Mouse (Mus musculus): ENCODE measurements around the gene Polr2f. TPM values are rescaled to one million over a fixed set of nuclear protein-coding genes. Genes with fewer than 3 reads are reported as not detected.

Polr2f gene
- polyA plus RNA-seq, 1 experiment from 2014 or later = 353 TPM

DNA sequence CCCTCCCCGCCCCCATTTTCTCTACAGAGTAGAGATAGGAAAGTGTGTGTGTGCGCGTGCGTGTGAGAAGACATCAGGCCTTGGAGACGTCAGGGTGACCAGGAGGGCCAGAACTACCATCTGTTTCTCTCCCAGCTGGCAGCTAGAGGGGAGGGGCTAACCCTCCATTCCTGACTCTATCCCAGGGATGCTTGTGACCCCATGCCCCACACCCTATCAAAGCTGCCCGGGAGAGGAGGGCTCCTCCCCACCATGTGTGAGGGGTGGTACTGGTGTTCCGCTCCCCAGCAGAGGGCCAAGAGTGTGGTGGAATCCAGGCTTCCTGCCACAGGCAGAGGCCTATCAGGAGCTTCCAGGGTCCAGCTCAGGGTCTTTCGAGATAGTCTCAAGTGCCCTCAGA, 25.9 kb downstream of the Polr2f start:
- H3K9ac ChIP-seq = no peak overlapping the region
- no peak overlapping the region for H3K4me2 ChIP-seq
- 60% methylated on average over 8 of the region's 8 CpGs for WGBS

DNA sequence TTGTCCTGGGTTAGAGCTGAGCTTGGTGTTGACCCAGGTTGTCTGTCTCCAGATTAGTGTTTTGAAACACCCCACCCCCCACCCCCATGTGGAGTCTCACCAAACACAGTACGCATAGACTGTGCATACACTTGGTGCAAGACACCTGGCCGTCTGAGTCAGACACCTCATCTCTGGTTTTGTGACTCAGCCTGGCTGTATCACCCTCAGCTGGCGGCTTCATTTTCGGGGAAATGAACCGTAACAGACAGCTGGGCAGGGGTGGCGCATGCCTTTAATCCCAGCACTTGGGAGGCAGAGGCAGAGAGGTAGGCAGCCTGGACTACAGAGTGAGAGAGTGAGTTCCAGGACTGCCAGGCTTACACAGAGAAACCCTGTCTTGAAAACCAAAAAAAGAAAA, 36.1 kb downstream of the Polr2f start:
- no peak overlapping the region for H3K27ac ChIP-seq
- no peak for ATAC-seq
- WGBS = 52% methylated on average over 6 of the region's 6 CpGs
- H3K27me3 ChIP-seq = 0 out of 2 replicates have a peak, but pooled peaks cover 3% of the 10 kb centered on the region
- H3K9ac ChIP-seq = no peak overlapping the region
- no peak overlapping the region for H3K4me3 ChIP-seq
- H3K9me3 ChIP-seq (replicated peaks) = no peaks in the 10 kb centered on the region
- no peaks in the 10 kb centered on the region for H3K4me1 ChIP-seq
- H3K36me3 ChIP-seq (ENCODE audit: poor library complexity, severe bottlenecking) = no peaks in the 10 kb centered on the region
- H3K4me2 ChIP-seq = no peak overlapping the region

More for the DNA sequence above, 25.9 kb downstream of the Polr2f start:
- peak; percentile 36; the same call in 1 of the 2 replicates for ATAC-seq
- Histone ChIP-seq H3K4me3 (no peak overlapping the region), H3K27ac (no peak overlapping the region), H3K9me3 (replicated peaks) (no peaks in the 10 kb centered on the region), H3K36me3 (ENCODE audit: poor library complexity, severe bottlenecking) (no peaks in the 10 kb centered on the region), H3K4me1 (peaks cover 26% of the 10 kb centered on the region; the same call in 1 of the 2 replicates), H3K27me3 (peaks cover 48% of the 10 kb centered on the region)

DNA sequence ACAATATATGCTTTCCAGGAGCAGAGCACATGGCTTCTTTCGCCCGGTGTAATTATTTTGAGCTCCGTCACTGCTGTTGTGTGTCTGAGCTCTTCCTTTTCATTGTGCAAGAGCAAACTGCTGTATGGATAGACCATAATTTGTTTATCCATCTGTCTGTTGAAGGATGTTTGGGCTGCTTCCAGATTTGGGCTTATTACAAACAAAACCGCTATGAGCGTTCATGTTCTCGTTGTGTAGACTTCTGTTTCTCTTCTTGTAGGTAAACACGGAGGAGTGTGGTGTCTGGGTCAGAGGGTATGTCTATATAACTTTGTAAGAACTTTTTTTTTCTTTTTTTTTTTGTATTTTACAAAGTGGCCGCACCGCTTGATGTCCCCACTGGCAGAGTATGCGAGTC, 44.4 kb downstream of the Polr2f start:
- H3K4me2 ChIP-seq = no peak overlapping the region
- no peak overlapping the region for H3K4me3 ChIP-seq
- ATAC-seq = no peak
- H3K36me3 ChIP-seq (ENCODE audit: poor library complexity, severe bottlenecking) = no peaks in the 10 kb centered on the region
- no peaks in the 10 kb centered on the region for H3K9me3 ChIP-seq (replicated peaks)
- 83% methylated on average over 10 of the region's 10 CpGs for WGBS
- H3K27me3 ChIP-seq = no peaks in the 10 kb centered on the region
- H3K27ac ChIP-seq = no peak overlapping the region
- no peak overlapping the region for H3K9ac ChIP-seq
- H3K4me1 ChIP-seq = no peaks in the 10 kb centered on the region

DNA sequence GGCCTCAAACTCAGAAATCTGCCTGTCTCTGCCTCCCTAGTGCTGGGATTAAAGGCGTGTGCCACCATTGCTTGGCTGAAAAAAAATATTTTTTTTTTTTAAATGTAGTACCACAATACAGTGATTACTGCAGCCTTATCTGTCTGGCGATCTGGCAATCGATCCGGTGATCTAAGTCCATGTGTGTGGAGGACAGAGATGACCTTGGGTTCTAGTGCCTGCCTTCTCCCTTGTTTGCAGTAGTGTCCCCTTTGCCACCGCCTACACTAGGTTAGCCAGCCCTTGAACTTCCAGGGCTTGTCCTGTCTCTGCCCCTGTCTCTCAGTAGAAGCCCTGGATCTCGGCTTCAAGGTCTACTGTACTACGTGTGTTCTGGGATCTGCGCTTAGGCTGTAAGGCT, 47.0 kb downstream of the Polr2f start:
- Histone ChIP-seq H3K4me1 (peaks cover 8% of the 10 kb centered on the region), H3K9ac (no peak overlapping the region), H3K4me3 (no peak overlapping the region), H3K4me2 (no peak overlapping the region), H3K27ac (no peak overlapping the region), H3K36me3 (ENCODE audit: poor library complexity, severe bottlenecking) (no peaks in the 10 kb centered on the region), H3K9me3 (replicated peaks) (no peaks in the 10 kb centered on the region; the same call in 1 of the 2 replicates), H3K27me3 (no peaks in the 10 kb centered on the region)
- no peak for ATAC-seq
- whole genome bisulfite sequencing = 92% methylated on average over 8 of the region's 8 CpGs

DNA sequence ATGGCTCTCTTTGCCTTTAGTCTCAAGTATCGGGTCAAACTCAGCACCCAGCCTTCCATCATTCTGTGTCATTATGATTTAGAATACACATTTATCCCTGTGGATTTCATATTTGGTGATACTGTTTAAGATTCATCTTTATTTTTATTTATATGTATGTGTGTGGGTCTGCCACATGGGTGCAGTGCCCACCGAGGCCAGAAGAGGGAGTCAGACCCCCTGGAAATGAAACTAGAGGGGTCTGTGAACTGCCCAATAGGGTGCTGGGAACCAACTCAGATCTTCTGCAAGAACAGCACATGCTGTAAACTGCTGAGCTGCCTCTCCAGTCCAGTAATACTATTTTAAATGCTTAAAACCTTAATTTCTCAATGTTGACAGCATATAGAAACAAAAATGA, 50.6 kb downstream of the Polr2f start:
- H3K4me1 ChIP-seq = peaks cover 38% of the 10 kb centered on the region
- H3K27me3 ChIP-seq = no peaks in the 10 kb centered on the region
- no peaks in the 10 kb centered on the region for H3K36me3 ChIP-seq (ENCODE audit: poor library complexity, severe bottlenecking)
- H3K9me3 ChIP-seq (replicated peaks) = no peaks in the 10 kb centered on the region; the same call in 1 of the 2 replicates
- H3K27ac ChIP-seq = no peak overlapping the region
- 98% methylated on average over 2 of the region's 2 CpGs for WGBS
- H3K4me3 ChIP-seq = no peak overlapping the region
- no peak overlapping the region for H3K9ac ChIP-seq
- ATAC-seq = no peak
- H3K4me2 ChIP-seq = no peak overlapping the region

DNA sequence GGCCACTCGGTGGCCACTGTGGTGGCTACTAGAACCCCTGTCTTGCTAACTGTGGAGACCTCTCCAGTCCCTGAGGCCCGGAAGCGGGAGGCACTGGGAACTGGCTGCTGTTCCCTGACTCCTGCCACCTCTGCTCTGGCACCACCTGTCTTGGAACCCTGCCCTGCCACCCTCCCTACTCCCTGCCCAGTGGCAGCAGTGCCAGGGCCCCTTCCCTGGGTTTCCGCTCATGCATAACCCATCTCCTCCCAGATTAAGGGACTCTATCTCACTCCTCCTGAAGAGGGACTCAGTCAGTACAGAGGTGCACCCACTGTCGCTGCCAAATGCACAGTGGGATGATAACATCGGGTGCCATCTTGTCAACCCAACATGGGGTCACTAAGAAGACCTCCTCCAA, 51.6 kb downstream of the Polr2f start:
- no peak for ATAC-seq
- no peaks in the 10 kb centered on the region; the same call in 1 of the 2 replicates for H3K9me3 ChIP-seq (replicated peaks)
- H3K4me2 ChIP-seq = peak overlapping the region; percentile 49
- H3K4me3 ChIP-seq = no peak overlapping the region
- H3K36me3 ChIP-seq (ENCODE audit: poor library complexity, severe bottlenecking) = no peaks in the 10 kb centered on the region
- no peaks in the 10 kb centered on the region for H3K27me3 ChIP-seq
- H3K9ac ChIP-seq = no peak overlapping the region
- 70% methylated on average over 6 of the region's 6 CpGs for WGBS
- peak overlapping the region; percentile 97 for H3K27ac ChIP-seq
- H3K4me1 ChIP-seq = peaks cover 38% of the 10 kb centered on the region

DNA sequence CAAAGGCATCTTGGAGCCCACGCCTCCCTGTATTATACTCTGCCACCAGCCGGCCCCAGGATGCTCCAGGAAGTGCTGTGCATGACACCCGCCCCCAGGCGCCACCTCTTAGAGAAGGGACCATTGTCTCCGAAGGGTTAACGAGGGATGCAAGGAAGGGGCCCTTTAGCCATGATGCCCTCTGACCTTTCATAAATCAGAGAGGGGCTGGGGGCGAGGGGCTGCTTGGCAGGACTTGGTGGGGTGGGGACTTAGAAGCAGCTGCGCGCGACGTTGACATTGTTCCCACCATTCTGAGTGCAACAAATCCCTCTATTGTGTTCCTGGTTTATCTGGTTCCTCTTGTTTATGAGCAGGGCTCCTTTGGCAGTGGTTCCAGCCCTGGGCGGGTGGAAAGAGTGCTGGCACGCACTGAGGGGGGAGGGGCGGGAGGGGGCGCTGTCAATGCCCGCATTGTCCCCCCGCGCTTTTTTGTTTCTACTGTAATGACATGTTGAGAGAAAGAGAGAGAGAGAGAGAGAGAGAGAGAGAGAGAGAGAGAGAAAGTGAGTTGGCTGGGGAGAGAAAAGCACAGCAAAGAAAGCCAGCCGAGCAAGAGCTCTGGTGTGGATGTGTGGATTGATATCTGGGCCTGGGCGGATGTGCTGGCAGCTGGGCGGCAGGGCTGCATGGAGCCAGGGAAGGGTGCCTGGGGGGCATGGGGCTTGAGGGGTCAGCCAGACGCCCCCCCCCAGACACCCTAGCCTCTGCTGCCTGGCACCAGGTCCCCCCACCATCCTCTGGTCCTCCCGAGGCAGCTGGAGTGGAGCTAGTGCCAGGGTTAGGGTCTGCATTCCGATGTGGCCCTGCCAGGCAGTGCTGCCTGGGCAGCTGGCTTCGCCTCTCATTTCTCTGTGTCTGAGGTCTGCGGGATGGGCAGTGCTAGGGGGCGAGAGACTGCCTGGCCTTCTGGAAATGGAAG, 52.4 kb downstream of the Polr2f start:
- 8% methylated on average over 26 of the region's 27 CpGs for WGBS
- no peaks in the 10 kb centered on the region; the same call in 1 of the 2 replicates for H3K9me3 ChIP-seq (replicated peaks)
- no peaks in the 10 kb centered on the region for H3K27me3 ChIP-seq
- H3K9ac ChIP-seq = peak overlapping the region; percentile 63
- H3K4me3 ChIP-seq = no peak overlapping the region
- peaks cover 38% of the 10 kb centered on the region for H3K4me1 ChIP-seq
- peak overlapping the region; percentile 97 for H3K27ac ChIP-seq
- peak; percentile 84 for ATAC-seq
- no peaks in the 10 kb centered on the region for H3K36me3 ChIP-seq (ENCODE audit: poor library complexity, severe bottlenecking)
- peak overlapping the region; percentile 49 for H3K4me2 ChIP-seq

DNA sequence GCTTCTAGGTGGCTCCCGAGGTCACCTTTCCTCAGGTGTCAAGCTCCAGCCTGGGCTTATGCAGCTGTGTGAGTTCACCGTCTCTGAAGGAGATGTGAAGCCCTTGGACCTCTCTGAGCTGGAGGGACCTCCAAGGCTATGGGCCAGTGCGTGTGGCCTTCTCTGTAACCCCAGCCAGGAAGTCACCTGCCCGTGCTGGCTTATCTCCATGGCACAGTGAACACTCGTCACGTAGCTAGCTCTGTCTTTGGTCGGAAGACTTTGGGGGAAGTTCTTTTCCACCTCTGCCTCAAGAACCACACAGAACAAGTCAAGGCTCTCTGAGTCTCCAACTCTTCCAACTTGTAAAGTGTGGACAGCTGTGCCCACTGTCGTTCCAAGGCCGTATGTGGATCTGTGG, 53.2 kb downstream of the Polr2f start:
- 0 out of 2 replicates have a peak, but pooled peaks have one; percentile 2 for ATAC-seq

DNA sequence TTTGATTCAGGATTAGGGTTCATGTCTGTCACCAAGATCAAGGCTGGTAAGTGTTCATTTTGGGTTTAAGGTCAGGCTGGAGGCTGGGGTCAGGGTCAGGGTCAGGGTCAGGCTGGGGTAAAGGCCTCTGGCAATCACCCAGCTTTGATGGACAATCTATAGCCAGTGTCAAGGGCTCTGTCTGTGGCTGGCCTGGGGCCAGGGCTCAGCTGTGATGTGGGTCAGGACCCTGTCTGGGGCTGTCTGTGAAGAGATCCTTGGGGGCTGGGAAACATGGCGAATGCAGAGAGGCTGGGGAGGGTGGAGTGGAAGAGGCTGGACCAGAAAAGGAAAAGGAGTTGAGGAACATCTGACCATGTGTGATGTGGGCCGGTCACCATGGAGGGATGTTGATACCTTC, 54.1 kb downstream of the Polr2f start:
- Histone ChIP-seq H3K4me1 (peaks cover 38% of the 10 kb centered on the region), H3K36me3 (ENCODE audit: poor library complexity, severe bottlenecking) (no peaks in the 10 kb centered on the region), H3K27ac (no peak overlapping the region), H3K4me3 (no peak overlapping the region), H3K9ac (no peak overlapping the region), H3K27me3 (no peaks in the 10 kb centered on the region), H3K4me2 (no peak overlapping the region), H3K9me3 (replicated peaks) (no peaks in the 10 kb centered on the region; the same call in 1 of the 2 replicates)
- 82% methylated on average over 2 of the region's 2 CpGs for WGBS
- no peak for ATAC-seq

More for the DNA sequence above, 53.2 kb downstream of the Polr2f start:
- no peaks in the 10 kb centered on the region; the same call in 1 of the 2 replicates for H3K9me3 ChIP-seq (replicated peaks)
- WGBS = 85% methylated on average over 9 of the region's 9 CpGs
- peak overlapping the region; percentile 97 for H3K27ac ChIP-seq
- peak overlapping the region; percentile 49; the same call in 1 of the 2 replicates for H3K4me2 ChIP-seq
- H3K9ac ChIP-seq = peak overlapping the region; percentile 63; the same call in 1 of the 2 replicates
- peaks cover 38% of the 10 kb centered on the region for H3K4me1 ChIP-seq
- H3K4me3 ChIP-seq = no peak overlapping the region
- H3K36me3 ChIP-seq (ENCODE audit: poor library complexity, severe bottlenecking) = no peaks in the 10 kb centered on the region
- H3K27me3 ChIP-seq = no peaks in the 10 kb centered on the region

DNA sequence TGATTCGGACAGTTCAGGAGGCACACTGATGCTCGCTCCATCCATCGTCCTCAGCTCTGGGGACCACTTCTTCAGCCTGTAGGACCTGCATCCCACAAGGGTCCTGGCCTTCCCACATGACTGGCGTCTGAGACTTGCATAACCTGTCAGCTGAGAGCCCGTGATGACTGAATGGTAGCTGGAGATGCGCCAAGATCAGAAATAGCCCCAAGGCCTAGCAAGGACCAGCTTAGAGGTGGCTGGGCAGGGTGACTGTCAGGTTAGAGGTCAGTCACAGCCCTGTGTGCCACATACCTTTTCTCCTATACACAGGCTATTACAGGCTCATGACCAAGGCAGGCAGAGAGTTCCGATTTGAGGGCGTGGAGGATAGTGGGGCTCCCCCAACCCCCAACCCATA, 54.7 kb downstream of the Polr2f start:
- no peak for ATAC-seq
- Histone ChIP-seq H3K27me3 (no peaks in the 10 kb centered on the region), H3K4me3 (no peak overlapping the region), H3K9ac (no peak overlapping the region), H3K9me3 (replicated peaks) (no peaks in the 10 kb centered on the region; the same call in 1 of the 2 replicates), H3K27ac (no peak overlapping the region), H3K4me1 (peaks cover 38% of the 10 kb centered on the region), H3K36me3 (ENCODE audit: poor library complexity, severe bottlenecking) (no peaks in the 10 kb centered on the region), H3K4me2 (no peak overlapping the region)
- 90% methylated on average over 8 of the region's 8 CpGs for WGBS

DNA sequence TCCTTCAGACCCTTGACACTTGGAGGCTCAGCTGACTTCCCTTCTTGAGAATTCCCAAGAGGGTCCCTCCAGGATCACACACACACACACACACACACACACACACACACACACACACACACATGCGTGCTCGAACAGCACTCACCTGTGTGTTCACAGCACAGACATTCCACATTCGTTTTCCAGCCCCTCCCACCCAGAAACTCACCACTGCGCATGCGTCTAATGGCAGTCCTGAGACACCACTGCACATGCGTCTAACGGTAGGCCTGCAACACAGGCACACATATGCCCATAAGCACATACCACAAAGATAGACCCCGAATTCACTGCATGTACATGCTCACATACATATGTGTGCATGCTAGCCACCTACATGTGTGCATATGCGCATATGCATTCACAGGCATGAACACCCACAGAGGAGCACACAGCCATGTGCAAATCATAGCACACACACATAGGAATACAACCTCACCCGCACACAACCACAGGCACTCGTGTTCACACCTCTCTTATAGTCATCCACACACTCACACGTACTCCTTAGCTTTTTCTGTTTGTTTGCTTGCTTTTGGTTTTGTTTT, 58.7 kb downstream of the Polr2f start:
- WGBS = 95% methylated on average over 12 of the region's 12 CpGs
- Histone ChIP-seq H3K9ac (no peak overlapping the region), H3K4me1 (peaks cover 36% of the 10 kb centered on the region), H3K4me2 (no peak overlapping the region), H3K27me3 (no peaks in the 10 kb centered on the region), H3K27ac (no peak overlapping the region), H3K4me3 (no peak overlapping the region), H3K9me3 (replicated peaks) (no peaks in the 10 kb centered on the region), H3K36me3 (ENCODE audit: poor library complexity, severe bottlenecking) (no peaks in the 10 kb centered on the region)
- ATAC-seq = no peak
